In genomic region chr4:138068598-138068997, GRCm38 (mm10) we compare ENCODE assay signal across 8 mouse cellular contexts.
A peak's percentile ranks its signal among the peaks of the same experiment; 100 is the strongest.
DNase-seq lines count a peak whose midpoint lies in the region; ATAC-seq and TF ChIP-seq lines count a peak whose summit lies in the region.

No protein-coding gene starts in this region.

- 67% methylated on average over 2 of the region's 2 CpGs for WGBS in kidney, postnatal 0 days

- intact Hi-C loops in gastrocnemius, postnatal 14 days (cut with DNase I; ENCODE audit: low total_unique reads), result no loop called here

- H3K27me3 ChIP-seq in kidney, postnatal 0 days (ENCODE audit: insufficient read depth, low read length), result no peaks in the 10 kb centered on the region

- H3K4me2 ChIP-seq in kidney, postnatal 0 days (ENCODE audit: low read length), result no peak overlapping the region

- ATAC-seq in kidney, postnatal 0 days (replicated peaks; ENCODE audit: low FRiP score, low read depth), result no peak
- peak; percentile 87 for ATAC-seq in megakaryocyte, adult 5-6 weeks (ENCODE audit: poor library complexity, severe bottlenecking)

- H3K9ac ChIP-seq in kidney, postnatal 0 days (ENCODE audit: low read depth, low read length), result no peak overlapping the region

- TF ChIP-seq CTCF in kidney, postnatal 0 days (IDR thresholded peaks at IDR 0.05; ENCODE audit: low read depth), result no peak

- H3K4me1 ChIP-seq in kidney, postnatal 0 days (replicated peaks; ENCODE audit: insufficient read depth, low read length), result 0 out of 2 replicates have a peak, but pooled peaks cover 4% of the 10 kb centered on the region

- H3K9me3 ChIP-seq in kidney, postnatal 0 days (replicated peaks; ENCODE audit: low read length), result no peaks in the 10 kb centered on the region

- H3K36me3 ChIP-seq in kidney, postnatal 0 days (ENCODE audit: insufficient read depth, low read length), result peaks cover 17% of the 10 kb centered on the region

- no peak overlapping the region for H3K4me3 ChIP-seq in kidney, postnatal 0 days (replicated peaks; ENCODE audit: low read depth, low read length)

- H3K27ac ChIP-seq in kidney, postnatal 0 days, result peak overlapping the region; percentile 19; the same call in 1 of the 2 replicates

- peak; percentile 63 to 67 for DNase-seq in gastrocnemius, adult 8-10 months (ENCODE audit: low spot score in 2 of 2)
- no peak for DNase-seq in gastrocnemius, postnatal 14 days
- peak; percentile 10 for DNase-seq in MEL-GATA-1-ER (ENCODE audit: extremely low read depth, low read depth)
- DNase-seq in cerebellum, postnatal 10 days, result peak; percentile 88 to 93
- no peak for DNase-seq in kidney, postnatal 0 days (ENCODE audit: low spot score)
- no peak for DNase-seq in c-Kit-positive CD71-positive TER-119-positive erythroid progenitor cells, embryonic 14.5 days (ENCODE audit: low spot score)
- no peak for DNase-seq in thymus, postnatal 14 days

Comparison
In these comparisons a context has a peak if more than half of its experiments do, and no peak if none do; other contexts are left out.
1. DNase-seq: peak in gastrocnemius, adult 8-10 months (2 of 2), MEL-GATA-1-ER (single experiment) and cerebellum, postnatal 10 days (2 of 2); none in gastrocnemius, postnatal 14 days (single experiment), kidney, postnatal 0 days (single experiment), c-Kit-positive CD71-positive TER-119-positive erythroid progenitor cells, embryonic 14.5 days (single experiment) and thymus, postnatal 14 days (single experiment).